Mouse (Mus musculus): ENCODE data around the gene Hist2h3c1.

DNA sequence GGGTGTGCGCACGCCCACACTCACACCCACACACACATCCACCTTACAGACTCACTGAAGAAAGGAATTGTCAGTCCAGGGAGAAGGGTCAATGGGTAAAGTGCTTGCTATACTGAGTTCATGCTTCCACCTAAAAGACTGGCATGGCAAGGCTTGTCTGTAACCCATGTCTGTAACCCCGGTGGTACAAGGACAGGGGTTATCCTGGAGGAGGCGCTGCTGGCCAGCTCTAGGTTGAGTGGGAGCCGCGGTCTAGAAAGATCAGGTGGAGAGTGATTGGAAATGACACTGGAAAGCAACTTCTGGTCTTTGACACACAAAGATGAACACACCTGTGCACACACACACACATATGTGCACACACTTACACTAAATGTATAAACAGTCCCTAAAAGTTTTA lies 34.2 kb downstream of the Hist2h3c1 start:
- TF ChIP-seq MAFK (IDR thresholded peaks at IDR 0.05; ENCODE audit: insufficient read depth, low read depth, low read length): no peak
- no peak for TF ChIP-seq ZNF384 (IDR thresholded peaks at IDR 0.05; ENCODE audit: low read depth, low read length)
- TF ChIP-seq CHD2 (IDR thresholded peaks at IDR 0.05; ENCODE audit: low read depth, low read length): no peak
